Mouse (Mus musculus) gonadal fat pad, adult 2 months (tissue): Measurements from ENCODE around the gene Prkce. TPM values are rescaled to one million over a fixed set of nuclear protein-coding genes. Genes with fewer than 3 reads are reported as not detected.

Experiments
- DNase-seq: peaks from one replicate; pipeline ENCODE4 v3.0.0-alpha.2; 2012; ENCODE audit warnings: low read depth
- polyA plus RNA-seq: library from polyadenylated mRNA; depleted of rRNA; stranded (reverse); fragments of >200 nt; gene quantifications from 2 replicates; pipeline ENCODE4 v1.2.3, GENCODE M21; 2012

Prkce gene
- polyA plus RNA-seq, 1 experiment, result 3.6 TPM

GRCm38 (mm10) chr17:86521252-86521651 is 353.7 kb downstream of the Prkce start:
- DNase-seq, result no peak

GRCm38 (mm10) chr17:86522649-86523048 is 355.1 kb downstream of the Prkce start:
- no peak for DNase-seq

GRCm38 (mm10) chr17:86523374-86523773 is 355.8 kb downstream of the Prkce start:
- DNase-seq, result no peak

- DNase-seq, result no peak
Measured at GRCm38 (mm10) chr17:86523843-86524242, 356.3 kb downstream of the Prkce start.

GRCm38 (mm10) chr17:86525075-86525474 is 357.5 kb downstream of the Prkce start:
- no peak for DNase-seq

- no peak for DNase-seq
Measured at GRCm38 (mm10) chr17:86526016-86526415, 358.4 kb downstream of the Prkce start.

GRCm38 (mm10) chr17:86527298-86527697 is 359.7 kb downstream of the Prkce start:
- DNase-seq, result no peak

GRCm38 (mm10) chr17:86529003-86529402 is 361.4 kb downstream of the Prkce start:
- no peak for DNase-seq

GRCm38 (mm10) chr17:86529411-86529810 is 361.8 kb downstream of the Prkce start:
- DNase-seq, result no peak

- DNase-seq, result no peak
Measured at GRCm38 (mm10) chr17:86531231-86531630, 363.6 kb downstream of the Prkce start.

- no peak for DNase-seq
Measured at GRCm38 (mm10) chr17:86532783-86533548, 365.4 kb downstream of the Prkce start.

GRCm38 (mm10) chr17:86533549-86533851 is 365.9 kb downstream of the Prkce start:
- no peak for DNase-seq

GRCm38 (mm10) chr17:86535096-86535495 is 367.5 kb downstream of the Prkce start:
- no peak for DNase-seq

- no peak for DNase-seq
Measured at GRCm38 (mm10) chr17:86535827-86536656, 368.5 kb downstream of the Prkce start.

- DNase-seq, result no peak
Measured at GRCm38 (mm10) chr17:86539881-86540430, 372.4 kb downstream of the Prkce start.

- DNase-seq, result no peak
Measured at GRCm38 (mm10) chr17:86546529-86546928, 378.9 kb downstream of the Prkce start.

- no peak for DNase-seq
Measured at GRCm38 (mm10) chr17:86549128-86549527, 381.5 kb downstream of the Prkce start.

GRCm38 (mm10) chr17:86551561-86551960 is 384.0 kb downstream of the Prkce start:
- DNase-seq, result no peak

GRCm38 (mm10) chr17:86551995-86552394 is 384.4 kb downstream of the Prkce start:
- no peak for DNase-seq

GRCm38 (mm10) chr17:86559206-86559891 is 391.8 kb downstream of the Prkce start:
- DNase-seq, result no peak

- no peak for DNase-seq
Measured at GRCm38 (mm10) chr17:86560499-86560898, 392.9 kb downstream of the Prkce start.

- DNase-seq, result no peak
Measured at GRCm38 (mm10) chr17:86570491-86570890, 402.9 kb downstream of the Prkce start.
